Mouse (Mus musculus) neural tube, embryonic 10.5 days (tissue): ENCODE data around the gene Foxo3.

Experiments
- DNase-seq: peaks from one replicate; pipeline ENCODE4 v3.0.0-alpha.2; 2017; ENCODE audit warnings: low spot score; ENCODE audit errors: extremely low spot score

Gene Foxo3

DNA sequence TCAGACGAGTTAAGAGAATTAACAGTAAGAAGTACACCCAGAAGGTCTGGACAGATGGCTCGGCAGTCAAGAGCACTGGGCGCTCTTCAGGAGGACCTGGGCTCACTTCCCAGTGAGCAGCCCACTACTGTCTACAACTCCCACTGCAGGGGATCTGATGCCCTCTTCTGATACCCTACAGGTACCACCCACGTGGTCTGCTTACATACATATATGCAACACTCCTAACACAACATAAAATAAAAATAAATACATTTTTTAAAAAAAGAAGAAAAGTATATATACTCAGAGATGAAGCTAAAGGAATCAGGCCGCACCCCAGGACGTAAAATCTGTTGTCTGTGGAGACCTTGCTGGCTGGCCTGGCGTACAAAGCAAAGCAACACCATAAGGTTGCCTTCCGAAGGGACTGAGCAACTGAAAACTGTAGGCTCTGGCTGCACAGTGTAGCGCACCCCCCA, 89.6 kb downstream of the Foxo3 start:
- no peak for DNase-seq

GRCm38 (mm10) chr10:42180333-42180732, 96.2 kb downstream of the Foxo3 start:
- DNase-seq = no peak

GRCm38 (mm10) chr10:42178751-42179150, 97.8 kb downstream of the Foxo3 start:
- DNase-seq = no peak

DNA sequence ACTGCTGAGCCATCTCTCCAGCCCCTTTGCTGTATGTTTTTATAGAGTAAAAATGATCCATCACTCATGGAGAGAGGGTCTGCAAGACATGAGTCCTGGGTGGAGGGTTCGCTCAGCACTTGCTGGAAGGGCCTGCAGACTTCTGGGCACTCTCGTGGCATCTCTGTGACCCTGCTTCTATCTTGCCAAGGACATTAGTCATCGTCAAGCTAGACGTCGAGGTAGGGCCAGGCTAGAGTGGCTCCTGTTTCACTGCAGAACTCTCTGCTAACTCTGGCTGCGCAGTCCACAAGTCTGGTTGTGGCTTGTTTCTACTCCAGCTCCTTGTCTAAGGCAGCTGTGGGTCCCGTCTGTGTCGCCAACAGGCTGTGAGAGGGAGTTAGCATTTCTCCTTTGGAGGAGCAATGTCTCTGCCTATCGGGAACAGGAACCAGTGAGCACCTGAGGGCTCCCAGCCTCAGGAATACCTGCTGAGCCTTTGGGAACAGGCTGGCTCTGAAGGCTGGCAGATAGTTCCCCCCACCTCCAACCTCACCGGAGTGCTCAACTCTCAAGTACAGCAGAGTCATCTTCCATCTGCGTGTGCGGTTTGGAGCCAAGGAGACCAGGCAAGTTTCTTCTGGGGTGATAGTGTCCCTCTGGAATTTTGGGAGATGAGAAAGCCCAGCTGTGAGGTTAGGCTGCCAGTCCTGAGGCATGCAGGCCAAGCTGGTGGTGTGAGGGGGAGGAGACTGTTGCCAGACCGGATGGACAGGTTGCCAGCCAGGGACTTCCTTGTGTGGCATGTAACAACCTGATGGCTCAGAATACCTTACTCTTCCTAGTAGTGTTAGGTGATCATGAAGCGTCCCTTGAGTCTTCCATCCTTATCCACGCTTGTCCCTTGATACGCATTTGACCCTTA, 98.5 kb downstream of the Foxo3 start:
- DNase-seq = no peak

- no peak for DNase-seq
These were observed 102.3 kb downstream of the Foxo3 start for GRCm38 (mm10) chr10:42174283-42174682.

DNA sequence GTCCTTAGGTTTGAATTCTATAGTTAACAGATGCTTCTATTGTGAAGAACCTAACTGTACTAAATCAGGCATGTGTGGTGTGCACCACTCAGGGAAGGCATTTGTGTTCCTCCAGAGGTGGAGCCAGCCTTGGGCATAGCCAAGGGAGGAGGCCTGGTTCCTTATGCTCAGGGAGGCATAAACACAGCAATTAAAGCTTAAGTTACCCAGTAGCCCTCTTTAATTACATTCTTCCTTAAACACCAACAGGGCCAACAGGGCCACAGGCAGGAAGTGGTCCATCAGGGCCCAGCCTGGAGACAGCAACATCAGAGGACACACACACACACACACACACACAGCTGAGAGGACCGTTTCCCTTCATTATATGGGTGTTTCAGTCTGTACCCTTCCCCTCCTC, 102.7 kb downstream of the Foxo3 start:
- DNase-seq = no peak

DNA sequence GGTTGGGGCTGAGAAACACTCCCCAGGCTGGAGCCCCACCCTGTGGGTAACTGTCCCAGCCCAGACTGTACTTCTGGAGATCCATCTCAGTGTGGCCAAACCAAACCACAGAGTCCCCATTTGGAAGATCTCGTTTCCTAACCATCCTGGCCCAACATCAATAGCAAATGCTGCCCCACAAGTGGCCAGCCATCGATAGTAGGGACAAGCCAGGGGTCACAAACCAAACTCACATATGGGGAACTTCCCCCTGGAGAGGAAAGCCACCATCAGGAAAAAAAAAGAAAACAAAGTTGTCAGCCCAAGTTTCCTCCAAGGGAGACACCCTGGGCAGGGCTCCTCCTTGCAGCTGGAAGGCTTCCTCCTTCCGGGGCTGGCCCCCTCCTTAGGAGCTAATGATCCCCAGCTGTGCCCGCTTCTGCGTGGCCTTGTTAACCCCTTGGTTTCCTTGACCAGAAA, 105.6 kb downstream of the Foxo3 start:
- DNase-seq = no peak

DNA sequence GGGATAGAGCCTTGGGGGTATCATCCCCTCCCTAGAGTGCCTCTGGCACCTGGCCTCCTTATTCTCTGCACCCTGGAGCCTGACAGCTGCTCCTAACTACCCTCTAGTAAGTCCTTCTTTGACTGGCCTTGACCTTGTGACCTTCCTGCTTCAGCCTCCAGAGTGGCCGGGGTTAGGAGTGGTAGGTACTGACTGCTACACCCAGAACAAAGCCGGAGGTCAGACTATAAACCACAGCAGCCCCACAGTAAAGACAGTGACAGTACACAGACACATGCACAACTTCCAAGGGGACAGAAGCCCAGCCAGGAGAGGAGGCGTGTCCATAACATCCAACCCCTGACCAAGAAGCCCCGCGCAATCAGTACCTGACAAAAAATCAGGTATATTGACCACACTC, 106.4 kb downstream of the Foxo3 start:
- DNase-seq = no peak

GRCm38 (mm10) chr10:42154727-42155126, 121.8 kb downstream of the Foxo3 start:
- DNase-seq = no peak

DNA sequence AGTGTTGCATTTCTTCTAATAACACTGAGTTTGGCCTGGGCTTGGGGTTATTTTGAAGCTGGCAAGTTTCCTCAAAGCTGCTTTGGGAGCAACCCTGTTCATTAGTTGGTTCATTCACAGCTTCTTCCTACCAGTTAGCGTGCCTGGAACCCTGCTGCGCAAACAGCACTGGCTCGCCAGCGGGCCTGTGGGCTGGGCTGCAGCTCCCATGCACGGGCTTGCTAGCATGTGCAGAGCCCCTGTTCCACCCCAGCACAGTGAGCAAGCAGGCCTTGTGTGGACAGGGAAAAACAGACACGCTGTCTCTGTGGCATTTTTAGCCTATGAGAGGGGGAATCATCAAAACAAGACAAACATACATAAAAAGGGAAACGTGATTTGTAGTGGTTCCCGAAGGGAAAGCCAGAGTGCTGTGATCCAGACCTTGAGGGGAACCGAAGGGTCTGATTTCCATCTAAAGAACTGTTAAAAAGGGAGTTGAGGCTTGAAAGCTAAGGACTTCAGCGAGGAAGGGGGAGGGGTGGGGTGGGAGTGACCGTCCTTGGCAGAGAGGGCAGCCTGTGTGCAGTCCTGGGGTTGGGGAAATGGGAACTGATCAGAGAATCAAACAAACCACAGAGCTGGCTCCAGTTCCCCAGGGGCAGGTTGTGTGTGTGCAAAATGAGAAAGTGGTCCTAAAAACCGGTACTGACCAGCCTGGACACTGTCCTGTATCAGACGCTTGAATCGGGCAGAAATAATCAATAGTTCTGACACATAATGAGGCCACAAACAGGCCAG, 123.9 kb downstream of the Foxo3 start:
- DNase-seq = peak; percentile 36

DNA sequence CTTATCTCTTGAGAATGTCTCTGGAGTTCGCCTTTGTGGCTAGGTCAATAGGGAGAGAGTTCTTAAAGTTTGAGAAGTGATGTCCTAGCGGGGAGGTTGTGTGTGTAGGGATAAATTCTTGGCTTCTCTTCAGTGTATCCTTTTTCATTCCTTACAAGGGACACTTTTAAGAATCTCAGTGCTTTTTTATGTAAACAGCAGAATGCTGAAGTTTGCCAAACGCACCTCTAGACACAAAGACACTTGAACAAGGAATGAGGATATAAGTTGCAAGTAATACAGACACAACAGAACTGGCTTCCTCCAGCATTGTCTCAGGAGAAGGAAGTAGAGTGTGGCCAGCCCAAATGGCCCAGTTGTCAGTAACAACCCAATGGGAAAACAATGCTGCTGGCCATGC, 126.8 kb downstream of the Foxo3 start:
- DNase-seq = no peak

DNA sequence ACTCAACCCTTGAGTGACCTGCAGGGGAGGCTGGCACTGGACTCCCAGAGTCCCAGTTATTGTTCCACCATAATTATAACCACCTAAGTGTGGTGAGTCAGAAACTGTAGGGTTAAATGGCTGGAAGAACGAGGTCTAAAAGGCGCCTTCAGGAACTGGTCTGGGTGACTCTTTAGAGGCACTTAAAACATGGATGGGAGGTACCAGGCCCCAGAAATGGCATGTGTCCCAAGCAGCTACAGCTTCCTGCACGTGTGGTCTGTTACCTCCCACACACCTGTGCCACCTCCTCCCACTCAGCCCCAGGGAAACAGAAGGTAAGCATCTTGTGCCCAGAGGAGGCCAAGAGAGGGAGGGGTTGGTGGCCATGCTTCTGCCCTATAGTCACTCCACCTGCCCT, 128.2 kb downstream of the Foxo3 start:
- DNase-seq = no peak

GRCm38 (mm10) chr10:42145221-42145620, 131.3 kb downstream of the Foxo3 start:
- no peak for DNase-seq

DNA sequence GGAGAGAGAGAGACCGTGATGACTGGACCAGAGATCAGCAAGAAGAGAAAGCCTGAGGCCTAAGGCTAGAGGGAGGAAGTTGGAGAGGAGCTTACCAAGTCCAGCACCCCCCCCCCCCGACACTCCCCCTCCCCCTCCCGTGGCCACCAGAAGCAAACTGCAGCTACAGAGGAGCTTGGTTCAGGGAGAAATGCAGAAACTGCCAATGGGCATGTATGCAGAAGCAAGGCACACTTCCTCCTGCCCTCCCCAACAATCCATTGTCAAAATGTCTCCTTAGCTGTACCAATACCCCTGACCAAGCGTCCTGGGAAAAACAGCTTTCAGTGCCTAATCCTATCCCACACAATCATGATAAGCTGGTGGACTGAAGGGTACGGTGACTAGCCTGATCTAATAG, 131.8 kb downstream of the Foxo3 start:
- no peak for DNase-seq

DNA sequence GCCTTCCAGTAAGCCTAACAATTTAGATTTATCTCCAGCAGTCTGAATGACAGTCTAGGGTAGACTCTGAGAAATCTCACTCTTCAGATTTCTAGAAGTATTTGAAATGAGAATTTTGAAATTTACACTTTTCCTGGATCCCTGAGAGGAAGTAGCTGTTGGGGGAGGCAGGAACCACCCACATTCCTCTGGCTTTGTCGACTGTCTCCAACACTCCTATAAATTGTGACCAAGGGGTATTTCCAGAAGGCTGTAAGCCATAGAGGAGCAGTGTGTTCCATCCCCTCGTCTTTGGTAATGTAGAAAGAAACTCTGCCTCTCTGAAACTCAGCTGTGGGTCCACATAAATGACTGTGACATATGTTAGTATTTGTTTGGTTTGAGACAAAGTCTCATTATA, 132.4 kb downstream of the Foxo3 start:
- no peak for DNase-seq

GRCm38 (mm10) chr10:42142791-42143190, 133.8 kb downstream of the Foxo3 start:
- no peak for DNase-seq

DNA sequence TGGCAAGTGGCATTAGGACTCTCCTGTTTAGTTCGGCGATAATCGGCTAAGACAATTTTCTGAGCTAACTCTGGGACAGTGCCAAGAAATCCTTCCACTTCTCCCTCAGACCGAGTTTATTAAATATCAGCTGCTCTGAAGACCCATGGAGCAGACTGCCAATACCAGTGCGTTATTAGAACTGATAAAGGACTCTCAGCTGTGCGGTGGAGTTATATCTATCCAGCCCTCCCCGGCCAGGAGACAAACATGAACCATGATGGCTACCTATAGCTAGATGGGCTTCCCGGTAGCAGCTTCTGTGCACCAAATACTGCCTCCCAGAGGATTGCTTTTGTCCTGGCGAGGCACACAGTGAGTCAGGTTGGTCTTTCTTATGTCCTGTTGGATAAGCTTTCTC, 134.5 kb downstream of the Foxo3 start:
- DNase-seq = no peak

- DNase-seq = no peak
These were observed 136.8 kb downstream of the Foxo3 start for GRCm38 (mm10) chr10:42139749-42140148.

GRCm38 (mm10) chr10:42134759-42135702, 141.5 kb downstream of the Foxo3 start:
- no peak for DNase-seq
